Mouse (Mus musculus): ENCODE results near the gene H2afj. TPM values are rescaled to one million over a fixed set of nuclear protein-coding genes. Genes with fewer than 3 reads are reported as not detected.

Gene H2afj
- 10 to 100 TPM; 69.6 to 72.3 TPM for total RNA-seq (2021)
- long read RNA-seq, experiment 1, transcript H2afj-201 (1 exons, 1,831 nt) = major isoform, 114 of 115 reads
- long read RNA-seq, experiment 1, partial matches to known transcripts = 0 of 115 reads
- long read RNA-seq, experiment 1, other reads (novel, unspliced or antisense) = 0 of 115 reads
- long read RNA-seq, experiment 2, transcript H2afj-201 (1 exons, 1,831 nt) = major isoform, 112 of 114 reads
- long read RNA-seq, experiment 2, partial matches to known transcripts = 0 of 114 reads
- long read RNA-seq, experiment 2, other reads (novel, unspliced or antisense) = 0 of 114 reads

- peak within 1 kb of the TSS; percentile 79 for H3K4me3 ChIP-seq
- peak within 1 kb of the TSS; percentile 89 for H3K27ac ChIP-seq
- no peak for TF ChIP-seq CTCF (conservative IDR thresholded peaks at IDR 0.05)
- DNase-seq (ENCODE audit: low spot score in 2 of 2) = peak; percentile 98 to 99
These were observed at the start of gene H2afj for GRCm38 (mm10) chr6:136808014-136808417. Gene H2afj (plus strand): TSS chr6:136808244.

DNA sequence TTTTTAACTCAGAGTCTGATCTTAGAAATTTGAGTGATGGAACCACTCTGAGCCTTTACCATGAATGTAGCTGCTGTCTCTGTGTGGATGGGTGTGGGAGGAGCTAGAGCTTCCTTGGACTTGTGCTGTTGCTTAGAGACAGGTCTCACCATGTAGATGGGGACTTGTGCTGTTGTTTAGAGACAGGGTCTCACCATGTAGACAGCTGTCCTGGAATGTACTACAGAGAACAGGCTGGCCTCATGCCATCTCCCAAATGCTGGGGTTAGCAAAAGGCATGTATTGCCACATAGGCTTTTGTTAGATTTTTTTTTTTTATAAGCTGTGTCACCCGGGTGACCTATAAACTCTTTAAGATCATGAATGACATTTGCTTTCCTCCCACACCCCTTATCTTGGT, 44.1 kb upstream of the H2afj start:
- DNase-seq (ENCODE audit: low spot score in 2 of 2) = no peak
- Histone ChIP-seq H3K4me3 (no peak overlapping the region), H3K27ac (no peak overlapping the region)
- no peak for TF ChIP-seq CTCF (conservative IDR thresholded peaks at IDR 0.05)

GRCm38 (mm10) chr6:136769143-136769542, 38.9 kb upstream of the H2afj start:
- DNase-seq (ENCODE audit: low spot score in 2 of 2) = no peak

DNA sequence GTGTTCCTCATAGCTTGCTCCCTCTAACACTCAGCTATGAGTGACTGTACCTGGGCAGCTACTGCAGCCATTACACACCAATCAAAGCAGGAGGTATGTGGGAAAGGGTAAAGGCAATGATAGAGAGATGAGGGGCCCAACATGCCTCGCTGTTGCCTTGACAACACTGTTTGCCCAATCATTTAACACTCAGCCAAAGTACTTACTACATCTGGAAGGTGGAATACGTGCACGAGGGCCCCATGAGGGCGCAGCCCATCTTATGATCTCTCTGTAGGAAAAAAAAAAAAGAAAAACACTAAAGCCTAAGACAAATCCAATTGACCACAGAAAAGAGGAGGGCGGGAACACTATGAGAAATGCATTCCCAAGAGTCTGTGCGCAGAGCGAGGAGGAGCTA, 38.2 kb upstream of the H2afj start:
- no peak for TF ChIP-seq CTCF (conservative IDR thresholded peaks at IDR 0.05)
- no peak overlapping the region for H3K4me3 ChIP-seq
- no peak overlapping the region for H3K27ac ChIP-seq
- DNase-seq (ENCODE audit: low spot score in 2 of 2) = no peak

More at GRCm38 (mm10) chr6:136769143-136769542, 38.9 kb upstream of the H2afj start:
- Histone ChIP-seq H3K4me3 (no peak overlapping the region), H3K27ac (no peak overlapping the region)
- TF ChIP-seq CTCF (conservative IDR thresholded peaks at IDR 0.05) = no peak

- no peak for DNase-seq (ENCODE audit: low spot score in 2 of 2)
- Histone ChIP-seq H3K27ac (no peak overlapping the region), H3K4me3 (no peak overlapping the region)
- TF ChIP-seq CTCF (conservative IDR thresholded peaks at IDR 0.05) = no peak
These were observed 31.7 kb upstream of the H2afj start for GRCm38 (mm10) chr6:136776392-136776791.

GRCm38 (mm10) chr6:136781377-136781986, 26.6 kb upstream of the H2afj start, which contains the start of gene Gucy2c:
Gene Gucy2c (minus strand): TSS chr6:136781765.
- H3K27ac ChIP-seq = no peak within 1 kb of the TSS
- DNase-seq (ENCODE audit: low spot score in 2 of 2) = no peak
- TF ChIP-seq CTCF (conservative IDR thresholded peaks at IDR 0.05) = no peak
- H3K4me3 ChIP-seq = no peak within 1 kb of the TSS

DNA sequence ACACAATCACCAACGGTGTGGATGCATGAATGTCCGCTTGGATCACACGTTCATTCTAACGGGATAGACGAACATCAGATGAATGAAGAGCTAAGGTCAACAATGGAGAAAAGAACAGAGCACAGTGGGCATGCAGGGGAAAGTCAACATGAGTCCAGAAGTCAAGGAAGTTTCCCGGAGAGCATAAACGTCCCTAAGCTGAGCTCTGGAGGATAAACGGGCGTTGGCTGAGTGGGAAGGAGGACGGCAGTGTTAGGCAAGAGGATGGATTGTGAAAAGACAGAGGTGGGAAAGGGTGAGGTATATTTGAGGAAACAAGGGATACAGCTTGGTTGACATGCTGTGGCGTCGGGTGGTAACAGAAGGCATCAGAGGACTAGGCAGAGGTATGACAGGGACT, 25.9 kb upstream of the H2afj start:
- no peak for TF ChIP-seq CTCF (conservative IDR thresholded peaks at IDR 0.05)
- H3K4me3 ChIP-seq = no peak overlapping the region

DNA sequence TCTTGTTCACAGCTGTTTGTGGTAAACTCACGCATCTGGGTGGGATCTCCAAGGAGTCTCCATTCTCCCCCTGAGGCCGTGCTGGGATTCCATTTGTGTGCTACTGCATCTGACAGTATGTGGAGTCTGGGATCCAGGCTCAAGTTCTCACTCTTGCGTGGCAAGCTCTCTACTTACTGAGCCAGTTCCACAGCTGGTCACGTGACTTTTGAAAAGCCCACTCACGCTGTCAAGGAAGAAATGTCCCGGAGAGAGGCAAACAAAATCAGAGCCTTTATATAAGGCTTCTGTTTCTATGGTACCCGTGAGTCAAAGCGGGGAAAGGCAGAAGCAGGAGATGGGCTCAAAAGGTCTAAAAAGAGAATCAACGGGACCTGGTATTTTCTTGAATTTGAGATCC, 25.3 kb upstream of the H2afj start:
- peak in 1 of 2 experiments; percentile 42 for DNase-seq (ENCODE audit: low spot score in 2 of 2)
- no peak for TF ChIP-seq CTCF (conservative IDR thresholded peaks at IDR 0.05)
- no peak overlapping the region for H3K27ac ChIP-seq
- no peak overlapping the region for H3K4me3 ChIP-seq

More for the DNA sequence above, 25.9 kb upstream of the H2afj start:
- no peak overlapping the region for H3K27ac ChIP-seq
- no peak for DNase-seq (ENCODE audit: low spot score in 2 of 2)

DNA sequence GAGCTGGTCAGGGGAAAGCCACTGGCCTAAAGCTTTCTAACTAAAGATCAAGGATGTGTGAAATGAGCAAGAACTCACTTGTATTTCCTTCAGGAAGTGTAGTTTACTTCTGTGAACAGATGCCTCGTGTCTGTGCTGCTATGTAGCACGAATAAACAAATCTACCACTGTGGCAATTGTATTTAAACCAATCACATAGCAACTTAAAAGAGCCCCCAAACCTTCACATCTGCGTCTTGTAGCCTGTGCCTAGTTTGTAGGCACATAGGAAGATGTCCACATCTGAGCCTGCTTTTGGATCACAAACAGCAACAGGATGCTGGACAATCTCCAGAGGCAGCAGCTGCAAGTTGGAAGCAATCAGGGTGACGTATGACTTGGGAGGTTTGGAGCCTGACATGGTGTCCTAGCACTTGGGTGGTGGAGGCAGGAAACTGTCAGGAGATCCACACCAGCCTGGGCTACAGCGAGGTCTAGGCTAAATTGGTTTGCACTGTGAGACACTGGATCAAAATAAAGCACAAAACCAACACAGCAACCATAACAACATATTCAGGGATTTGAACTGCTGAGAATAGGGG, 18.6 kb upstream of the H2afj start:
- DNase-seq (ENCODE audit: low spot score in 2 of 2) = no peak
- TF ChIP-seq CTCF (conservative IDR thresholded peaks at IDR 0.05) = no peak
- Histone ChIP-seq H3K27ac (no peak overlapping the region), H3K4me3 (no peak overlapping the region)

DNA sequence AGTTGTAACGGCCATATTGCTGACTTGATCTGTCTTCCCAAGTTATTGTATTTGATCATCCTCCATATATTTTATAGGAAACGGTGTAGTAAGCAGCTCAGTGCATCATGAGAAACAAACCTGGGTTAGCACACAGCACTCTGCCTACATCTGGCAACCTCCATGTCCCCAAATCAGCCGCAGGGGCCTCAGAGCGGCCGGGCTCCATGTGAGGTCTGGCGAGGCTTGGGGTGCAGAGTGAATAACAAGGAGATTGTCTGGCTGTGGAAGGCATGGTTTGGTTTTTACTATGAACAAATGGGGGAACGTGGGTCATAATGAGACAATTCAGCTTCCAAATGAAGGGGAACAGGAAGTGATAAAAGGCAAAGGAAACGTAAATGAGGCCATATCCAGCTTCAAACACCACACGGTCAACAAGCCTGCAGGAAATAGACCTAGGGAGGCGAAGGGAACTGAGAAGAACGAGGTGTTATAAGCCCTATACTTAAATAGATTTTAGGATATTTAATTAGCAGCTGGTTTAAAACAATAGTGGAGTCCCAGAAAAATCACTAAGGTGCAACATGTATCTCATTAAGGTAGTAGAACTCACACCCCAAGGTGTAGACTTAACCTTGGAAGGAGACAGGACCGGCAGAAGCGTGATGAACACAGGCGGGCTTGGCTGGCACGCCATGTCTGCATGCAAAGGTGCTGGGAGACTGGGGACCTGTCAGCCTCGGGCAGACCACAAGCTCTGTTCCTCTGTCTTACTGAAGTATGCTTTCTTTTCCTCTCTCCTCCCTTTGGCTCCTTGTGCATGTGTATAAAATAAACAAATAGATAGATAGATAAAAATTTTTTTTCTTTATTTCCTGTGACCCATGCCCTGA, 14.9 kb upstream of the H2afj start:
- no peak for DNase-seq (ENCODE audit: low spot score in 2 of 2)
- no peak overlapping the region for H3K27ac ChIP-seq
- H3K4me3 ChIP-seq = no peak overlapping the region
- no peak for TF ChIP-seq CTCF (conservative IDR thresholded peaks at IDR 0.05)

DNA sequence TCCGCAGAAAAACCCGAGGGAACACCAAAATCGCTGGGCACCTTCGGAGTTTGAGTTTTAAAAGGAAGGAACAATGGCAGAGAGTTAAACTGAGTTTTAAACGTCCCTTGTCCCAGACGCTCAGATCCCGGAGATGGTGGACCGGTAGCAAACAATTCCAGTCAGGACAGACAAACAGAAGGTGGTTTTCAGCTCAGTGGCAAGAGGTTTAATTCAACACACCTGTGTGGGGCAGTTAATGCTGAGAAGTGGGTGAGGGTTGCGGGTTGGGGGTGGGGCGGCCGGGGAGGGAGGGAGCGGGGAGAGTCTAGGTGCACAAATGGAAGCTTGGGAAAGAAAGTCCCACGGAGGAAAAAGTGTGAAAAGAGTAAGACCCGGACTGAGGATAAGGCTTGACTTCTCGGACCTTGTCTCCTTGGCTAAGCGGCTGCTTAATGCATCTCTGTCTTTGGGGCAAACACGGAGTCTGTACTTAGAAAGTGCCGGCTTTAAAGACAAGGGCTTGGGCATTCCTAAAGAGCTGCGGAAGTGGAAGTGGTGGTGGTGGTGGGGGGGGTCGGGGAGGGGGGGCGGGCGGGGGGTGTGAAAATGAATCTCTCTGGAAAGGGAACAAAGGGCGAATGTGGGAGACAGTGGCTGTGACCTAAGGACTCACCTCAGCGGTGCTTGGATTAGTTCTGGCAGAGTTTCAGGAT, 14.1 kb upstream of the H2afj start:
- H3K4me3 ChIP-seq = no peak overlapping the region
- no peak for TF ChIP-seq CTCF (conservative IDR thresholded peaks at IDR 0.05)
- DNase-seq (ENCODE audit: low spot score in 2 of 2) = no peak
- H3K27ac ChIP-seq = no peak overlapping the region

DNA sequence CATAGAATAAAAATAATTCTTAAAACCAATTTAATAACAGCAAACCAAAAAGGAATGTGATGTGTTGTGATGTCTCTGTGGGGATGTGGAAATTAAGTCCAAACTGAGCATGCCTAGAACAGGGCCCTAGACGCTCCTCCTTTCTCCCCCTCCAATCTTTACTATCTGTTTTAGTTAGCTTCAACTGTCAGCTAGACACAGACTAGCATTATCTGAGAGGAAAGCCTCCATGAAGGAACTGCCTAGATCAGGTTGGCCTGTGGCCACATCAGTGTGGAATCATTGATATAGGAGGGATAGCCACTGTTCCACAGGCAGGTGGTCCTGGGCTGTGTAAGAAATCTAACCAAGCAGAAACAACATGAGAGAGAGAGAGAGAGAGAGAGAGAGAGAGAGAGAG, 12.9 kb upstream of the H2afj start:
- no peak for TF ChIP-seq CTCF (conservative IDR thresholded peaks at IDR 0.05)
- Histone ChIP-seq H3K4me3 (no peak overlapping the region), H3K27ac (no peak overlapping the region)
- no peak for DNase-seq (ENCODE audit: low spot score in 2 of 2)
